ENCODE assay signal across 11 mouse cellular contexts in the genomic region with DNA sequence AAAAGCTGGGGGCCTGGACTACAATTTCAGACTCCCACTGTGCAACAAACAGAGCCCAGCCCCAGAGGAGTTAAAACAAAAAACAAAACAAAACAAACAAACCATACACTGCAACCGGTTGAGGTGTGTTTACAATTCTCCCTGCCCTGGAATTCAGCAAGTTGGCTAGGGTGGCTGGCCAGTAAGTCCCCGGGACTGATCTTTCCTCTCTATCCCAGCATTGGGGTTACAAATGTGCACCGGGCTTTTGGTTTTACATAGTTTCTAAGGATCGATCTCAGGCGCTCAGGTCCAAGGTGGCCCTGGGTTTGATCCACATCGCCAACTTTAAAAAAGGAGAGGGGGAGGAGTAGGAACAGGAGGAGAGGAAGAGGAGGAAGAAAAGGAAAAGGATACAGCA. TPM values are rescaled to one million over a fixed set of nuclear protein-coding genes. Genes with fewer than 3 reads are reported as not detected.
A peak's percentile ranks its signal among the peaks of the same experiment; 100 is the strongest.
DNase-seq lines count a peak whose midpoint lies in the region; ATAC-seq and TF ChIP-seq lines count a peak whose summit lies in the region.
"Had no signal": no experiment of that assay in that cellular context is flagged by ENCODE, and none has a peak within 500 bp of the region (broad histone marks: within the 10 kb centered on the region; RNA-seq: fewer than 3 reads in every experiment).

No protein-coding gene starts in this region.

- H3K36me3 ChIP-seq in heart, embryonic 10.5 days: no peaks in the 10 kb centered on the region
- no peaks in the 10 kb centered on the region for H3K36me3 ChIP-seq in E14TG2a.4 (ENCODE audit: insufficient read depth, low read length)
- no peaks in the 10 kb centered on the region for H3K36me3 ChIP-seq in hindbrain, embryonic 14.5 days (replicated peaks; ENCODE audit: control insufficient read depth, insufficient read depth)
- no peaks in the 10 kb centered on the region for H3K36me3 ChIP-seq in lung, postnatal 0 days (ENCODE audit: insufficient read depth, low read length)

- no peaks in the 10 kb centered on the region for H3K9me3 ChIP-seq in heart, embryonic 10.5 days
- no peaks in the 10 kb centered on the region for H3K9me3 ChIP-seq in E14TG2a.4 (ENCODE audit: low read length)
- no peaks in the 10 kb centered on the region for H3K9me3 ChIP-seq in hindbrain, embryonic 14.5 days (ENCODE audit: control insufficient read depth, low read length)
- H3K9me3 ChIP-seq in lung, postnatal 0 days (ENCODE audit: low read length): no peaks in the 10 kb centered on the region

- TF ChIP-seq CTCF in E14TG2a.4 (conservative IDR thresholded peaks at IDR 0.05; ENCODE audit: low read length): no peak
- no peak for TF ChIP-seq CTCF in lung, postnatal 0 days (IDR thresholded peaks at IDR 0.05)

- DNase-seq in heart, embryonic 10.5 days (ENCODE audit: low spot score): no peak
- DNase-seq in heart, postnatal 14 days: no peak
- DNase-seq in hindbrain, embryonic 14.5 days (ENCODE audit: low spot score): no peak
- DNase-seq in lung, postnatal 0 days (ENCODE audit: low spot score): no peak
- DNase-seq in cerebellum, postnatal 25 days: no peak
- DNase-seq in urinary bladder, postnatal 4 days (ENCODE audit: low spot score in 2 of 2): no peak
- DNase-seq: kidney, postnatal 4 days; right cerebral cortex, postnatal 14 days had no signal

- WGBS in heart, embryonic 10.5 days: 23% methylated on average over 6 of the region's 6 CpGs
- 35% methylated on average over 6 of the region's 6 CpGs for WGBS in hindbrain, embryonic 14.5 days
- WGBS in lung, postnatal 0 days: 21% methylated on average over 6 of the region's 6 CpGs

- peaks cover 9% of the 10 kb centered on the region; the same call in 1 of the 2 replicates for H3K4me1 ChIP-seq in heart, embryonic 10.5 days
- H3K4me1 ChIP-seq in E14TG2a.4 (replicated peaks; ENCODE audit: low read depth, low read length): peaks cover 29% of the 10 kb centered on the region
- H3K4me1 ChIP-seq in hindbrain, embryonic 14.5 days (replicated peaks; ENCODE audit: control insufficient read depth, insufficient read depth, low read length): peaks cover 9% of the 10 kb centered on the region; the same call in 1 of the 2 replicates
- no peaks in the 10 kb centered on the region for H3K4me1 ChIP-seq in lung, postnatal 0 days (ENCODE audit: insufficient read depth, low read depth, low read length)

- H3K9ac ChIP-seq in hindbrain, embryonic 14.5 days: 0 out of 2 replicates have a peak overlapping the region, but pooled peaks have one; percentile 67
- H3K9ac ChIP-seq in lung, postnatal 0 days (replicated peaks; ENCODE audit: low read depth): no peak overlapping the region

- H3K27me3 ChIP-seq in heart, embryonic 10.5 days (ENCODE audit: insufficient read depth, poor library complexity, severe bottlenecking): peaks cover 9% of the 10 kb centered on the region; the same call in 1 of the 2 replicates
- H3K27me3 ChIP-seq in E14TG2a.4 (ENCODE audit: insufficient read depth, low read length): peaks cover 4% of the 10 kb centered on the region
- H3K27me3 ChIP-seq in hindbrain, embryonic 14.5 days (ENCODE audit: control insufficient read depth, insufficient read depth, low read length): no peaks in the 10 kb centered on the region
- H3K27me3 ChIP-seq in lung, postnatal 0 days (replicated peaks; ENCODE audit: insufficient read depth, low read length): no peaks in the 10 kb centered on the region
- H3K27me3 ChIP-seq: CH12.LX had no signal

- peak overlapping the region; percentile 80; the same call in 1 of the 2 replicates for H3K4me2 ChIP-seq in hindbrain, embryonic 14.5 days (replicated peaks)
- H3K4me2 ChIP-seq in lung, postnatal 0 days (replicated peaks; ENCODE audit: low read depth, low read length): no peak overlapping the region

- H3K27ac ChIP-seq in heart, embryonic 10.5 days: peak overlapping the region; percentile 94; the same call in 1 of the 2 replicates
- H3K27ac ChIP-seq in hindbrain, embryonic 14.5 days: peak overlapping the region; percentile 91
- H3K27ac ChIP-seq in lung, postnatal 0 days (ENCODE audit: low read length): peak overlapping the region; percentile 90

- no peak for TF ChIP-seq EP300 in lung, postnatal 0 days (IDR thresholded peaks at IDR 0.05)

- peak overlapping the region; percentile 65 for H3K4me3 ChIP-seq in heart, embryonic 10.5 days
- H3K4me3 ChIP-seq in E14TG2a.4 (replicated peaks; ENCODE audit: low read length): peak overlapping the region; percentile 83
- H3K4me3 ChIP-seq in hindbrain, embryonic 14.5 days (replicated peaks; ENCODE audit: low read length): 0 out of 2 replicates have a peak overlapping the region, but pooled peaks have one; percentile 37
- no peak overlapping the region for H3K4me3 ChIP-seq in lung, postnatal 0 days (ENCODE audit: low read depth, low read length)

- intact Hi-C loops in heart, postnatal 14 days (cut with DNase I): loop anchor here (10.0 kb wide), 1 partner anchor 159 kb away; the partner anchor contains the start of gene Zfp560

- ATAC-seq in hindbrain, embryonic 14.5 days (ENCODE audit: low FRiP score): no peak
- no peak for ATAC-seq in lung, postnatal 0 days
- ATAC-seq in erythroblast, adult 5-6 weeks (replicated peaks; ENCODE audit: low FRiP score, poor library complexity, severe bottlenecking): no peak

RNA-seq across cellular contexts. Expression of gene Zfp266, which starts 22.3 kb away (rescaled TPM):
- polyA plus RNA-seq in heart, embryonic 10.5 days (2016; fragmentation: Nextera tagmentation; extraction: Ambion mirVana): 54.9 and 75.9 TPM in 2 replicates
- total RNA-seq in heart, postnatal 14 days (2021): 10 to 100 TPM; 32.2 to 36.1 TPM
- polyA plus RNA-seq in hindbrain, embryonic 14.5 days (2014; fragmentation: Nextera tagmentation; extraction: Ambion mirVana): 90.6 and 92.2 TPM in 2 replicates
- polyA plus RNA-seq in lung, postnatal 0 days (2015; fragmentation: Nextera tagmentation; extraction: Ambion mirVana): 63.8 and 73.4 TPM in 2 replicates
- 10.2 and 10.4 TPM in 2 replicates for total RNA-seq in erythroblast, adult 5-6 weeks (2015; ENCODE audit: low replicate concordance)
- total RNA-seq in erythroblast, adult 5-6 weeks (2017; ENCODE audit: low replicate concordance): 6.8 and 8.9 TPM in 2 replicates

RNA-seq across cellular contexts. Expression of gene Zfp846, which starts 37.6 kb away (rescaled TPM):
- polyA plus RNA-seq in heart, embryonic 10.5 days (2016; fragmentation: Nextera tagmentation; extraction: Ambion mirVana): 10.2 and 11.6 TPM in 2 replicates
- 1 to 10 TPM; 6.8 to 8.2 TPM for total RNA-seq in heart, postnatal 14 days (2021)
- polyA plus RNA-seq in hindbrain, embryonic 14.5 days (2014; fragmentation: Nextera tagmentation; extraction: Ambion mirVana): 43.0 and 44.7 TPM in 2 replicates
- 10.9 and 12.2 TPM in 2 replicates for polyA plus RNA-seq in lung, postnatal 0 days (2015; fragmentation: Nextera tagmentation; extraction: Ambion mirVana)
- total RNA-seq in erythroblast, adult 5-6 weeks (2015; ENCODE audit: low replicate concordance): 1.7 and 4.2 TPM in 2 replicates
- 0.09 and 0.70 TPM in 2 replicates for total RNA-seq in erythroblast, adult 5-6 weeks (2017; ENCODE audit: low replicate concordance)

RNA-seq across cellular contexts. Expression of gene Zfp426, which starts 51.0 kb away (rescaled TPM):
- 13.9 and 15.7 TPM in 2 replicates for polyA plus RNA-seq in heart, embryonic 10.5 days (2016; fragmentation: Nextera tagmentation; extraction: Ambion mirVana)
- 10 to 100 TPM; 12.4 to 13.1 TPM for total RNA-seq in heart, postnatal 14 days (2021)
- polyA plus RNA-seq in hindbrain, embryonic 14.5 days (2014; fragmentation: Nextera tagmentation; extraction: Ambion mirVana): 37.3 and 39.4 TPM in 2 replicates
- polyA plus RNA-seq in lung, postnatal 0 days (2015; fragmentation: Nextera tagmentation; extraction: Ambion mirVana): 14.8 and 17.5 TPM in 2 replicates
- 8.6 and 12.5 TPM in 2 replicates for total RNA-seq in erythroblast, adult 5-6 weeks (2015; ENCODE audit: low replicate concordance)
- 15.6 and 17.6 TPM in 2 replicates for total RNA-seq in erythroblast, adult 5-6 weeks (2017; ENCODE audit: low replicate concordance)
